In genomic region chr10:58223972-58224805, GRCm38 (mm10) we compare ENCODE assay signal across 10 mouse cellular contexts. TPM values are rescaled to one million over a fixed set of nuclear protein-coding genes. Genes with fewer than 3 reads are reported as not detected.
A peak's percentile ranks its signal among the peaks of the same experiment; 100 is the strongest.
DNase-seq lines count a peak whose midpoint lies in the region; ATAC-seq and TF ChIP-seq lines count a peak whose summit lies in the region.
"Not testable (repeated sequence)": the region's sequence is repeated elsewhere in the genome, so short reads cannot be mapped to it uniquely, and the experiment has no call there.
"Had no signal": no experiment of that assay in that cellular context is flagged by ENCODE, and none has a peak within 500 bp of the region (broad histone marks: within the 10 kb centered on the region; RNA-seq: fewer than 3 reads in every experiment).

No protein-coding gene starts in this region.

- not testable (repeated sequence) for H3K4me3 ChIP-seq in hindbrain, embryonic 11.5 days (ENCODE audit: low read depth, low read length); small intestine, adult 2 months (ENCODE audit: low read depth, low read length)

- WGBS in hindbrain, embryonic 11.5 days: 85% methylated on average over 30 of the region's 31 CpGs
- WGBS in small intestine, adult 2 months: 85% methylated on average over 31 of the region's 31 CpGs

- TF ChIP-seq POLR2A in small intestine, adult 2 months (IDR thresholded peaks at IDR 0.05; ENCODE audit: low read depth, low read length): 0 out of 2 replicates have a peak, but pooled peaks have one; percentile 0

- not testable (repeated sequence) for TF ChIP-seq CTCF in small intestine, adult 2 months (IDR thresholded peaks at IDR 0.05; ENCODE audit: extremely low read depth, insufficient read length, insufficient replicate concordance, low read depth, low read length)

- H3K4me2 ChIP-seq in hindbrain, embryonic 11.5 days (replicated peaks; ENCODE audit: low read depth, low read length): not testable (repeated sequence)

- not testable (repeated sequence) for H3K4me1 ChIP-seq in hindbrain, embryonic 11.5 days (replicated peaks; ENCODE audit: control insufficient read depth, insufficient read depth, low read length); small intestine, adult 2 months (ENCODE audit: control insufficient read depth, insufficient read depth, insufficient read length, low read length)

- ATAC-seq in hindbrain, embryonic 11.5 days (ENCODE audit: low FRiP score): not testable (repeated sequence)

- H3K36me3 ChIP-seq in hindbrain, embryonic 11.5 days (ENCODE audit: control insufficient read depth, insufficient read depth, low read length); small intestine, adult 2 months (ENCODE audit: control insufficient read depth, insufficient read depth, low read length): not testable (repeated sequence)

- H3K27me3 ChIP-seq in hindbrain, embryonic 11.5 days (ENCODE audit: control insufficient read depth, insufficient read depth, low read length); small intestine, adult 2 months (ENCODE audit: control insufficient read depth, insufficient read depth, low read length): not testable (repeated sequence)

- H3K27ac ChIP-seq in hindbrain, embryonic 11.5 days (ENCODE audit: low read depth, low read length); small intestine, adult 2 months (ENCODE audit: insufficient read depth, low read depth, low read length): not testable (repeated sequence)

- not testable (repeated sequence) for H3K9me3 ChIP-seq in hindbrain, embryonic 11.5 days (ENCODE audit: control insufficient read depth, low read length)

- H3K9ac ChIP-seq in hindbrain, embryonic 11.5 days (ENCODE audit: low read depth, low read length): not testable (repeated sequence)

- peak; percentile 63 for DNase-seq in MN1 (ENCODE audit: low spot score)
- DNase-seq in cerebellum, adult 11-12 months: peak; percentile 65
- peak; percentile 75 for DNase-seq in gastrocnemius, adult 18-20 months (ENCODE audit: low spot score)
- DNase-seq in hindbrain, embryonic 11.5 days (ENCODE audit: low spot score): peak; percentile 9
- DNase-seq in left cerebral cortex, adult 18-20 months (ENCODE audit: low spot score in 2 of 2): peak; percentile 70 to 71
- peak; percentile 73 to 84 for DNase-seq in lung, postnatal 4 days
- peak; percentile 41 to 77 for DNase-seq in urinary bladder, adult 18-20 months (ENCODE audit: low spot score in 2 of 2)

RNA-seq across cellular contexts. Expression of gene AW822073, which starts 0.5 kb away (rescaled TPM):
- not detected for total RNA-seq in gastrocnemius, adult 18-20 months (2021)
- not detected in 2 replicates for polyA plus RNA-seq in hindbrain, embryonic 11.5 days (2014; fragmentation: Nextera tagmentation; extraction: Ambion mirVana)
- total RNA-seq in left cerebral cortex, adult 18-20 months (2021): not detected
- polyA plus RNA-seq in small intestine, adult 2 months (2012; rRNA removed): not detected in 2 replicates
- polyA plus RNA-seq: limb, embryonic 13.5 days; midbrain, embryonic 14.5 days had no signal

RNA-seq across cellular contexts. Expression of gene Duxf3, which starts 8.3 kb away (rescaled TPM):
- not detected for total RNA-seq in gastrocnemius, adult 18-20 months (2021)
- polyA plus RNA-seq in hindbrain, embryonic 11.5 days (2014; fragmentation: Nextera tagmentation; extraction: Ambion mirVana): not detected in 2 replicates
- not detected for total RNA-seq in left cerebral cortex, adult 18-20 months (2021)
- polyA plus RNA-seq in small intestine, adult 2 months (2012; rRNA removed): not detected in 2 replicates
- polyA plus RNA-seq: limb, embryonic 13.5 days; midbrain, embryonic 14.5 days had no signal

RNA-seq across cellular contexts. Expression of gene Gm4981, which starts 12.3 kb away (rescaled TPM):
- total RNA-seq in gastrocnemius, adult 18-20 months (2021): not detected
- polyA plus RNA-seq in hindbrain, embryonic 11.5 days (2014; fragmentation: Nextera tagmentation; extraction: Ambion mirVana): not detected in 2 replicates
- total RNA-seq in left cerebral cortex, adult 18-20 months (2021): not detected
- polyA plus RNA-seq in small intestine, adult 2 months (2012; rRNA removed): not detected in 2 replicates
- polyA plus RNA-seq: limb, embryonic 13.5 days; midbrain, embryonic 14.5 days had no signal

RNA-seq across cellular contexts. Expression of gene Gcc2, which starts 31.1 kb away (rescaled TPM):
- 10 to 100 TPM; 18.8 to 25.7 TPM for total RNA-seq in gastrocnemius, adult 18-20 months (2021)
- polyA plus RNA-seq in hindbrain, embryonic 11.5 days (2014; fragmentation: Nextera tagmentation; extraction: Ambion mirVana): 49.4 and 56.1 TPM in 2 replicates
- 10 to 100 TPM; 90.8 to 92.0 TPM for total RNA-seq in left cerebral cortex, adult 18-20 months (2021)
- 3.2 and 6.2 TPM in 2 replicates for polyA plus RNA-seq in small intestine, adult 2 months (2012; rRNA removed)

Comparison
In these comparisons a context has a peak if more than half of its experiments do, and no peak if none do; other contexts are left out.
1. DNase-seq: peak in every context shown above with its lines; median percentile 78 in lung, postnatal 4 days; 75 in gastrocnemius, adult 18-20 months; 70 in left cerebral cortex, adult 18-20 months; 65 in cerebellum, adult 11-12 months; 63 in MN1; 59 in urinary bladder, adult 18-20 months; 9 in hindbrain, embryonic 11.5 days.